Mouse (Mus musculus) adrenal gland, adult 8-10 months (tissue): ENCODE measurements at regions not wholly inside any gene's neighbourhood (a gene's known extent, or its start where the extent isn't known, plus 50 kb on each side); places are given as distances from the start of the nearest gene placed in this dataset.
"Not testable (repeated sequence)": the region's sequence is repeated elsewhere in the genome, so short reads cannot be mapped to it uniquely, and the experiment has no call there.

Experiments used
- DNase-seq: peaks from one replicate; pipeline ENCODE4 v3.0.0; 2022

GRCm38 (mm10) chr12:8070788-8071187, 93.3 kb downstream of the Apob start:
- no peak for DNase-seq

DNA sequence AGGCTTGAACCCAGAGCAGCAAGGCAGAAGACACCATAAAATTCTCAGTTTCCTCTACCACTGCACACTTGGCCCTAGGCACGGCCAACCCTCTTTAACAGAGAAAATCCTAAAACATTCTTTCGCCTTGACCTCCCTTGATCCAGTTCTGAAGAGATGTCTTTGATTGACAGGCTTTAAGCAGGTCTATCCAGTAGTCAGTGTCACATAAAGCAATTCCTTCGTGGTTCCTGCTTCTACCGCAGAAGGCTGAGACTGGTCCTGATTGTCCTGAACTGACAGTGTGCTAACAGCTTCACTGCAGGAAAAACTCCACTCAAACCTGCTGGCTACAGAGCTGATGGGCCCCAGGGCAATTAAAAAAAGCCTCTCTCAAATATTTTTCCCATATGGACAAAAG, 93.8 kb downstream of the Apob start:
- DNase-seq = no peak

GRCm38 (mm10) chr12:8076010-8076540, 98.6 kb downstream of the Apob start:
- DNase-seq = no peak

GRCm38 (mm10) chr12:8077346-8077745, 99.9 kb downstream of the Apob start:
- peak; percentile 54 for DNase-seq

GRCm38 (mm10) chr12:8078046-8078445, 100.6 kb downstream of the Apob start:
- DNase-seq = no peak

DNA sequence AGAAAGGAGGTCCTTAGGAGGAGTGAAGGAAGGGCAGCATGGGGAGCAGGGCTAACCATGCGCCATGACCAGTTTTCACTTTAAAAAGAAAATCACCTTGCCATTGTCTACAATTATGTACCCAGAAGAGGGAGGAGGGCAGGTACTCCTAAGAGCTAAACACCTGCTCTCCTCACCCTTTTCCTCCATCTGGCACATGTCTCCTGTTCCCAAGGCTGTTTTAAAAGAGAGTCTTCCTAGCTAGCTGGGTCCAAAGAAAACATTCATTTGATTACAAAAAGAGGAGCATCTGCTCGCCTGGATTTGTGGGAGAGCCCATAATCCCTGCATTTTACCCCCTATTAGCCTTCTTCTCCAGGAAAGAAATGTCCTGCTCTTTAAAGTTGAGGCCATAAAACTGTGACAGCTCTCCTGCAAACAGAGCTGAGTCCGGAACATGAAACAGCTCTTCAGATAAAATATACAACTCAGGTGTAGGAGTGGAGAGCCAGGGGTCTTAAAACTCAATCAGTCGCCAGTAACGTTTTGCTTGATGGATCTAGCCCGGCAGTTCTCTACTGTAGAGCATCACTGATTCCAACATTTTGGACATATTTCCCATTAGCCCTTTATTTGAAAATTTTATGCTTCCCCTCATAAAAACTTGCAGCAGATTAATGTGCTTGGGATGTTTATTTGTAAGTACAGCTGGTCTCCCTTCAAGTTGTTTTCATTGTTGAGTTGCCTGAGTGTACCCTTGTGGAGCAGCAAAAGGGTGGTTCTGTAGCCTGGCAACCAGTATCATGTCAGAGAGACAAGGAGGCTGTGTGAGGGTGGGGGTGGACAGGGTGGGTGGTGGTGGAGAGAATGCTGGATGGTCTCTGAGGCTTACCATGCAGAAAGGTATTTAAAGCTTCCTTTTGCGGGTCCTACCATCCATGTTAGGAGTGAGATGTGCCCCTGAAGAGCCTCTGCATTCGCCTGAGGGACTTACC, 105.5 kb downstream of the Apob start:
- no peak for DNase-seq

DNA sequence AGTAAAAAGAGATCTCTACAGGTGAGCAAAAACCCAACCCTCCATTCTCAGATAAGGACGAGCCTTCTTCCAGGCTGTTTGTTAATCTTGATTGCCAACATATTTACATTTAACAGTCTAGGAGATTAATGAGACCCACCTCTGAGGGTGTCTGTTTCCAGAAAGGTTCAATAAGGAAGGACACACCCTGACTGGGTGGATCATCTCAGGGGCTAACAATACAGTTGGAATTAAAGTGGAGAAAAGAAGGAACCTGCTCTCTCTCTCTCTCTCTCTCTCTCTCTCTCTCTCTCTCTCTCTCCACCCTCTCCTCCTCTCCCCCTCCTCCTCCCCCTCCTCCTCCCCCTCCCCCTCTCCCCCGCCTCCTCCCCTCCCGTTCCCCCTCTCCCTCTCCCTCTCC, 110.5 kb downstream of the Apob start:
- no peak for DNase-seq

- DNase-seq = no peak
Observed at GRCm38 (mm10) chr12:8089423-8090278, 112.2 kb downstream of the Apob start.

GRCm38 (mm10) chr12:8090279-8090626, 112.8 kb downstream of the Apob start:
- DNase-seq = no peak

DNA sequence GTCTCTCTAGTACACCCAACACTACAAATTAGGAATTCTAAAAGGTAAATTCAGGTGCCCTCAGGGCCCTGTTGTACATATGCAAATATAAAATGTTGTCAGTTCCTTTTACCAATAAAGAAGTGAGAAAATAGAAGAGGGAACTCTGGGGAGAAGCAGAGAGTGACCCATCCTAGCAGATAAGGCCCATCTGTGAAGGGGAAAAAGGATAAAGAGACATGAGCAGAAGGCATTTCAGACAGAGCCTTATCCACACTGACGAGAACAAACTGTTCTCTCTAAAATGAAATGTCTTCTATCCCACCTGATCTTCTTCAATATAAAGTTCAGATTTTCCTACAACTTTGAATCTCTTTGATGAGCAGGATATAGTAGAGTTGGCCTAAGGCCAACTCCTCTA, 114.5 kb upstream of the Ldah start:
- no peak for DNase-seq

DNA sequence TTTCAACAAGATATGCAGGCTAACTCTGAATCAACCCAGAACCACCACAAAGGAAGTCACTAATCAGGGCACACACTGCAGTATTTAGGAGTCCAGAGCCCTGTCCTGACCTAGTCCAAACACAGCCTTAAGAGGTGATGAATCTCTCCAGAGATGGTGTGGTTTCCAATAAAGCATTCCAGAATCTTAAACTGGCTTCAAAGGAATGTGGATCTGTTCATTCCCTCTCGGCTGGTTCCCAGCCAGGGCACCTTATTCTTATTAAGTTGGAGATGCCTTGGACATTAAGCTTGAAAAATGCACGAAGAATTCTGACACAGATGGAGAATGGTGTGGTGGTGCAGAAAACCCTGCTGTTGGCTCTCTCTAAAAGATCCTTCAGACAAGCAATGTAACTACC, 112.0 kb upstream of the Ldah start:
- DNase-seq = no peak

DNA sequence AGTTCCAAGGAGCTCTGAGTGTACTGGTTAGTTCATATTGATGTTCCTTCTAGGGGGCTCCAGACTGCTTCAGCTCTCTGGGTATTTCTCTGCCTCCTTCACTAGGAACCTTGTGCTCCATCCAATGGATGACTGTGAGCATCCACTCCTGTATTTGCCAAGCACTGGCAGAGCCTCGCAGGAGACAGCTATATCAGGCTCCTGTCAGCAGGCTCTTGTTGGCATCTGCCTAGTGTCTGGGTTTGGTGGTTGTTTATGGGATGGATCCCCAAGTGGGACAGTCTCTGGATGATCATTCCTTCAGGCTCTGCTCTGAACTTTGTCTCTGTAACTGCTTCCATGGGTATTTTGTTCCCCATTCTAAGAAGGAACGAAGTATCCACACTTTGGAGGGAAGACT, 109.5 kb upstream of the Ldah start:
- not testable (repeated sequence) for DNase-seq

GRCm38 (mm10) chr12:8099114-8099513, 108.8 kb upstream of the Ldah start:
- DNase-seq = no peak

DNA sequence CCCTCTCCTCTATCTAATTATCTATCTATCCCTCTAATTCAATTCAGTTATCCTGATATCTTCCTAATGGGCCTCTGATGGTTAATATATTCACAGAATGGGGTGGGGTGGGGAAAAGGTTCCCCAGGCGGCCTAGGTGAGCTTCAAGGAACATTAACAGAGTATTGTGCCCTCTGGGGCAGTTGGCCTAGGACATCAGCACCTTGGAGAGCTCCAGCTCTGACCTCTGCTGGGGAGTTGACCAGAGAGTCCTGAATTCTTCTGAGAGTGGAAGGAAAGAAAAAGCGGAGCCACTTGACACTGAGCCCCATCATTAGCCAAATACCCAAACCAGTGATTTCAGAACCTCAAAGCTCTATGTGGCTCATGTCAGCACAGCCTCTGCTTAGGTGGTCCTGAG, 108.1 kb upstream of the Ldah start:
- no peak for DNase-seq

- no peak for DNase-seq
Observed at GRCm38 (mm10) chr12:8101837-8102236, 106.1 kb upstream of the Ldah start.

DNA sequence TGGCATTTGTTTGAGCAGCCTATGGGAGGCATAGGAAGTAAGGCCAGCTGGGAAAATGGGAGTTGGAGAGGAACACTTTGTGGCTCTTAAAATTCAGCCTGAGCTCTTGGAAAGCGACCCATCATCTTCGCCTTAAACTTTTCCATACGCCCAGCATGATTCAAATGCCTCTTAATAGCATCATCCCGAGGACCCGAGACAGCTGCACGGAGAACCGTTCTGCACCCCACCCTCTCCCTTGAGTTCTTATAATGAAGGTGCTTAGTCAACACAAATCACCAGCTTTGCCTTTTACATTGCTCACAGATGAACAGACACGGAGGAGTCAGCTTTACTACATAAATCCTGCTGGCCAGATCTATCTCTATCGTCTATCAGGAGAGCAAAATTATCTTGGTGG, 104.6 kb upstream of the Ldah start:
- DNase-seq = no peak

GRCm38 (mm10) chr12:8107137-8107536, 100.8 kb upstream of the Ldah start:
- DNase-seq = no peak

GRCm38 (mm10) chr12:8109203-8109770, 98.6 kb upstream of the Ldah start:
- peak; percentile 9 for DNase-seq

DNA sequence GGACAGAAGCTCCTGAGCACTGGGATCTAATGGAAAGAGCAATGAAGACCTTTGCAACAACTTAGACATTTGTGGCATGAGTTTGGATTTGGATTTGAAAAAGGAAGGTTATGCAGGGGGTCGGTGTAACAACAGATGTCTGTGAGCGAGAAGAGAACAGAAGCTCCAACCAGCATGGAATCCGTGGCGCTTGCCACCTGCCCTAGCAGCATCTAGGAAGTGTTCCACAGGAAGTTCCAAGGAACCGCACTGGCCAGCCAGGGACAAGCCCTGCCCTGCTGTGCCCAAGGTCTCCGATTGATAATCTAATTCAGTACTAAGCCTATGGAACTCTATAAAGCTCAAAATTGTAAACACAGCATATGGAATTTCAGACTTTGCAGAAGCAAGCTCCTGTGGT, 98.0 kb upstream of the Ldah start:
- DNase-seq = no peak

GRCm38 (mm10) chr12:8110297-8110696, 97.6 kb upstream of the Ldah start:
- no peak for DNase-seq

GRCm38 (mm10) chr12:8111484-8111883, 96.4 kb upstream of the Ldah start:
- DNase-seq = no peak

- DNase-seq = no peak
Observed at GRCm38 (mm10) chr12:8155566-8155965, 52.3 kb upstream of the Ldah start.
